Mouse (Mus musculus): ENCODE data around the gene Ifitm2. TPM values are rescaled to one million over a fixed set of nuclear protein-coding genes. Genes with fewer than 3 reads are reported as not detected.

Gene Ifitm2
- total and polyA plus RNA-seq, 3 experiments, result 136 to 381 (median 213) TPM

GRCm38 (mm10) chr7:140952441-140952840, 3.3 kb downstream of the Ifitm2 start:
- TF ChIP-seq MEF2A (IDR thresholded peaks at IDR 0.05; ENCODE audit: borderline replicate concordance, low read depth, low read length) (no peak), ETS1 (conservative IDR thresholded peaks at IDR 0.05; ENCODE audit: low read depth, low read length) (no peak), POLR2AphosphoS2 (IDR thresholded peaks at IDR 0.05; ENCODE audit: low read depth, low read length) (no peak), CTCF (conservative IDR thresholded peaks at IDR 0.05 in 1 of 2, IDR thresholded peaks at IDR 0.05 in 1 of 2; ENCODE audit: low read depth in 2 of 2, low read length in 2 of 2) (no peak)
- H3K27me3 ChIP-seq (replicated peaks), result no peaks in the 10 kb centered on the region
- dilution Hi-C loops (cut with MboI; ENCODE audit: extremely low pct_ligation_motif_present, extremely low pct_unique_long_range_greater_than_20kb, low sequenced_read_pairs), result no loop called here
- in situ Hi-C loops (cut with MboI; ENCODE audit: low pct_ligation_motif_present, low pct_unique_long_range_greater_than_20kb, low sequenced_read_pairs), result no loop called here
- no peak overlapping the region for H3K27ac ChIP-seq (ENCODE audit: insufficient read depth, low read depth)
- H3K4me1 ChIP-seq (ENCODE audit: control insufficient read depth in 1 of 2, insufficient read depth in 2 of 2), result peaks cover 3 to 61% of the 10 kb centered on the region in 2 experiments
- H3K79me2 ChIP-seq (replicated peaks; ENCODE audit: control insufficient read depth, extremely low read depth, insufficient read depth, poor library complexity, severe bottlenecking), result peaks cover 5% of the 10 kb centered on the region; the same call in 1 of the 2 replicates
- H3K4me3 ChIP-seq (replicated peaks in 1 of 3; ENCODE audit: low read depth in 2 of 3, low read length in 2 of 3, poor library complexity in 1 of 3), result no peak overlapping the region
- peaks cover 20 to 64% of the 10 kb centered on the region in 2 experiments for H3K36me3 ChIP-seq (replicated peaks in 1 of 2; ENCODE audit: control insufficient read depth in 1 of 2, insufficient read depth in 1 of 2, low read length in 1 of 2)
- no peak overlapping the region for H3K9ac ChIP-seq (ENCODE audit: insufficient read depth, low read depth)
- DNase-seq (ENCODE audit: extremely low read depth), result no peak
- no peaks in the 10 kb centered on the region for H3K9me3 ChIP-seq (replicated peaks; ENCODE audit: low read length)
- H3K4me2 ChIP-seq (ENCODE audit: insufficient read depth, low read depth, poor library complexity, severe bottlenecking), result no peak overlapping the region

GRCm38 (mm10) chr7:140951765-140952164, 4.0 kb downstream of the Ifitm2 start:
- no peak overlapping the region for H3K27ac ChIP-seq (ENCODE audit: insufficient read depth, low read depth)
- H3K9me3 ChIP-seq (replicated peaks; ENCODE audit: low read length), result no peaks in the 10 kb centered on the region
- no peaks in the 10 kb centered on the region for H3K27me3 ChIP-seq (replicated peaks)
- H3K4me2 ChIP-seq (ENCODE audit: insufficient read depth, low read depth, poor library complexity, severe bottlenecking), result no peak overlapping the region
- peaks cover 5% of the 10 kb centered on the region; the same call in 1 of the 2 replicates for H3K79me2 ChIP-seq (replicated peaks; ENCODE audit: control insufficient read depth, extremely low read depth, insufficient read depth, poor library complexity, severe bottlenecking)
- in situ Hi-C loops (cut with MboI; ENCODE audit: low pct_ligation_motif_present, low pct_unique_long_range_greater_than_20kb, low sequenced_read_pairs), result no loop called here
- dilution Hi-C loops (cut with MboI; ENCODE audit: extremely low pct_ligation_motif_present, extremely low pct_unique_long_range_greater_than_20kb, low sequenced_read_pairs), result no loop called here
- H3K36me3 ChIP-seq (replicated peaks in 1 of 2; ENCODE audit: control insufficient read depth in 1 of 2, insufficient read depth in 1 of 2, low read length in 1 of 2), result peaks cover 23 to 70% of the 10 kb centered on the region in 2 experiments
- peaks cover 3 to 56% of the 10 kb centered on the region in 2 experiments for H3K4me1 ChIP-seq (ENCODE audit: control insufficient read depth in 1 of 2, insufficient read depth in 2 of 2)
- TF ChIP-seq ZNF384 (IDR thresholded peaks at IDR 0.05; ENCODE audit: low read depth, low read length), result no peak
- no peak for TF ChIP-seq ETS1 (conservative IDR thresholded peaks at IDR 0.05; ENCODE audit: low read depth, low read length)
- no peak for TF ChIP-seq IRF4 (IDR thresholded peaks at IDR 0.05; ENCODE audit: low read depth, low read length)
- TF ChIP-seq SMC3 (IDR thresholded peaks at IDR 0.05; ENCODE audit: low read depth, low read length), result no peak
- TF ChIP-seq E2F4 (IDR thresholded peaks at IDR 0.05; ENCODE audit: insufficient replicate concordance, low read depth, low read length), result no peak
- TF ChIP-seq RCOR1 (conservative IDR thresholded peaks at IDR 0.05; ENCODE audit: low read depth, low read length), result no peak
- H3K9ac ChIP-seq (ENCODE audit: insufficient read depth, low read depth), result no peak overlapping the region
- DNase-seq (ENCODE audit: extremely low read depth), result no peak
- H3K4me3 ChIP-seq (replicated peaks in 1 of 3; ENCODE audit: low read depth in 2 of 3, low read length in 2 of 3, poor library complexity in 1 of 3), result no peak overlapping the region

- TF ChIP-seq POLR2AphosphoS2 (IDR thresholded peaks at IDR 0.05; ENCODE audit: low read depth, low read length), result 0 out of 2 replicates have a peak, but pooled peaks have one; percentile 9
- TF ChIP-seq RCOR1 (conservative IDR thresholded peaks at IDR 0.05; ENCODE audit: low read depth, low read length), result no peak
- TF ChIP-seq IRF4 (IDR thresholded peaks at IDR 0.05; ENCODE audit: low read depth, low read length), result no peak
- in situ Hi-C loops (cut with MboI; ENCODE audit: low pct_ligation_motif_present, low pct_unique_long_range_greater_than_20kb, low sequenced_read_pairs) (no loop called here), dilution Hi-C loops (cut with MboI; ENCODE audit: extremely low pct_ligation_motif_present, extremely low pct_unique_long_range_greater_than_20kb, low sequenced_read_pairs) (no loop called here)
- Histone ChIP-seq H3K4me1 (ENCODE audit: control insufficient read depth in 1 of 2, insufficient read depth in 2 of 2) (peaks cover 3 to 49% of the 10 kb centered on the region in 2 experiments), H3K79me2 (replicated peaks; ENCODE audit: control insufficient read depth, extremely low read depth, insufficient read depth, poor library complexity, severe bottlenecking) (peaks cover 5% of the 10 kb centered on the region; the same call in 1 of the 2 replicates), H3K9ac (ENCODE audit: insufficient read depth, low read depth) (no peak overlapping the region), H3K4me2 (ENCODE audit: insufficient read depth, low read depth, poor library complexity, severe bottlenecking) (no peak overlapping the region), H3K4me3 (replicated peaks in 1 of 3; ENCODE audit: low read depth in 2 of 3, low read length in 2 of 3, poor library complexity in 1 of 3) (no peak overlapping the region), H3K27me3 (replicated peaks) (no peaks in the 10 kb centered on the region), H3K27ac (ENCODE audit: insufficient read depth, low read depth) (no peak overlapping the region), H3K36me3 (replicated peaks in 1 of 2; ENCODE audit: control insufficient read depth in 1 of 2, insufficient read depth in 1 of 2, low read length in 1 of 2) (peaks cover 26 to 77% of the 10 kb centered on the region in 2 experiments), H3K9me3 (replicated peaks; ENCODE audit: low read length) (no peaks in the 10 kb centered on the region)
- DNase-seq (ENCODE audit: extremely low read depth), result no peak
Measured at GRCm38 (mm10) chr7:140951051-140951450, 4.7 kb downstream of the Ifitm2 start.
